Comparison of ENCODE assay signal across 10 mouse cellular contexts in the genomic region with DNA sequence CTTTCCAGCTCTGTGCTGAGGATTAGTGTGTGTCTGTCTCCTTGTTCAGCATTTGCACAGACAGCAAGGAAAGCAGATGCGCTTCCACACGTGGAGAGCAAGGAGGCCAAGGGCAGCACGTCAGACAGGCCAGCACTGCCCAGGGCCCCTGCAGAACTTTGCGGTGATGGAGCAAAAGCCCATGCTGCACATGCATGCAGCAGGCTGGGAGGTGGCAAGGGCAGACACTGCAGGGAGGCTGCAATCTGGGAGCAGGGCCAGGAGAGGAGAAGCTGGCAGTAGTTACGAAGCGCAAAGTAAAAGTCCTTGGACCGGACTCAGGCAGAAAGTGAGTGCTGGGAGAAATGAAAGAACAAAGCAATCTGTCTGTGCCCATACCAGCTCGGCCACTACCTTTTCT. TPM values are rescaled to one million over a fixed set of nuclear protein-coding genes. Genes with fewer than 3 reads are reported as not detected.
DNase-seq lines count a peak whose midpoint lies in the region; ATAC-seq and TF ChIP-seq lines count a peak whose summit lies in the region.
"Had no signal": no experiment of that assay in that cellular context is flagged by ENCODE, and none has a peak within 500 bp of the region (broad histone marks: within the 10 kb centered on the region; RNA-seq: fewer than 3 reads in every experiment).

No protein-coding gene starts in this region.

- H3K27ac ChIP-seq in lung, embryonic 15.5 days, result 0 out of 2 replicates have a peak overlapping the region, but pooled peaks have one; percentile 14
- no peak overlapping the region for H3K27ac ChIP-seq in cerebellum, adult 2 months (ENCODE audit: insufficient read depth, low read length)

- H3K4me2 ChIP-seq in lung, embryonic 15.5 days, result no peak overlapping the region

- peaks cover 77% of the 10 kb centered on the region for H3K36me3 ChIP-seq in lung, embryonic 15.5 days

- no peak for TF ChIP-seq POLR2A in cerebellum, adult 2 months (IDR thresholded peaks at IDR 0.05; ENCODE audit: borderline replicate concordance, insufficient read depth, low read length)

- 0 out of 2 replicates have a peak, but pooled peaks cover under 1% of the 10 kb centered on the region for H3K4me1 ChIP-seq in lung, embryonic 15.5 days
- peaks cover 10% of the 10 kb centered on the region for H3K4me1 ChIP-seq in cerebellum, adult 2 months (ENCODE audit: control insufficient read depth, insufficient read depth, low read length)

- DNase-seq in gastrocnemius, postnatal 10 days, result peak; percentile 48
- no peak for DNase-seq in gastrocnemius, postnatal 25 days
- no peak for DNase-seq in lung, postnatal 36 days
- DNase-seq in cerebellum, adult 2 months, result peak; percentile 75 to 78
- DNase-seq in right cerebral cortex, adult 18-20 months, result peak; percentile 69
- DNase-seq in thymus, postnatal 25 days, result no peak
- no peak for DNase-seq in embryo, embryonic 11 days

- ATAC-seq in lung, embryonic 15.5 days (ENCODE audit: borderline replicate concordance, extremely low read depth, low FRiP score, low TSS enrichment), result no peak
- ATAC-seq: inflammation-experienced regulatory T-cells, adult 6 months had no signal

- no peak for TF ChIP-seq CTCF in cerebellum, adult 2 months (IDR thresholded peaks at IDR 0.05; ENCODE audit: borderline replicate concordance, insufficient read depth, low read depth, low read length)

- no peak overlapping the region for H3K9ac ChIP-seq in lung, embryonic 15.5 days

- WGBS in lung, embryonic 15.5 days, result 71% methylated on average over 8 of the region's 8 CpGs
- 8% methylated on average over 8 of the region's 8 CpGs for WGBS in cerebellum, adult 2 months

- H3K27me3 ChIP-seq in lung, embryonic 15.5 days, result no peaks in the 10 kb centered on the region
- H3K27me3 ChIP-seq in cerebellum, adult 2 months (ENCODE audit: control insufficient read depth, insufficient read depth, low read length), result no peaks in the 10 kb centered on the region
- H3K27me3 ChIP-seq: CH12.LX had no signal

- no peaks in the 10 kb centered on the region for H3K9me3 ChIP-seq in lung, embryonic 15.5 days

- H3K4me3 ChIP-seq in lung, embryonic 15.5 days, result no peak overlapping the region
- H3K4me3 ChIP-seq in cerebellum, adult 2 months (replicated peaks; ENCODE audit: insufficient read depth, low read depth, low read length), result no peak overlapping the region

RNA-seq across cellular contexts. Expression of a gene that starts 11.7 kb away (rescaled TPM):
- 10 to 100 TPM; 40.1 to 55.2 TPM for total RNA-seq in gastrocnemius, postnatal 10 days (2021)
- total RNA-seq in gastrocnemius, postnatal 25 days (2021), result 10 to 100 TPM; 40.4 to 40.8 TPM
- polyA plus RNA-seq in lung, embryonic 15.5 days (2015; fragmentation: Nextera tagmentation; extraction: Ambion mirVana), result 105 and 106 TPM in 2 replicates
- 27.2 and 33.7 TPM in 2 replicates for polyA plus RNA-seq in cerebellum, adult 2 months (2012; rRNA removed)

RNA-seq across cellular contexts. Expression of a gene that starts 19.5 kb away (rescaled TPM):
- 10 to 100 TPM; 37.3 to 38.0 TPM for total RNA-seq in gastrocnemius, postnatal 10 days (2021)
- 10 to 100 TPM; 25.6 to 32.0 TPM for total RNA-seq in gastrocnemius, postnatal 25 days (2021)
- polyA plus RNA-seq in lung, embryonic 15.5 days (2015; fragmentation: Nextera tagmentation; extraction: Ambion mirVana), result 24.0 and 24.4 TPM in 2 replicates
- 24.3 and 29.8 TPM in 2 replicates for polyA plus RNA-seq in cerebellum, adult 2 months (2012; rRNA removed)

Comparison
In these comparisons a context has a peak if more than half of its experiments do, and no peak if none do; other contexts are left out.
1. DNase-seq: peak in gastrocnemius, postnatal 10 days (single experiment), cerebellum, adult 2 months (2 of 2) and right cerebral cortex, adult 18-20 months (single experiment); none in gastrocnemius, postnatal 25 days (single experiment), lung, postnatal 36 days (single experiment), thymus, postnatal 25 days (single experiment) and embryo, embryonic 11 days (single experiment).